Mouse (Mus musculus): ENCODE measurements around the gene Usp1. TPM values are rescaled to one million over a fixed set of nuclear protein-coding genes. Genes with fewer than 3 reads are reported as not detected.
"Not testable (repeated sequence)": the region's sequence is repeated elsewhere in the genome, so short reads cannot be mapped to it uniquely, and the experiment has no call there.

Usp1 gene
- total RNA-seq, 2 experiments from 2014 or later, result 21.3 to 21.5 TPM

DNA sequence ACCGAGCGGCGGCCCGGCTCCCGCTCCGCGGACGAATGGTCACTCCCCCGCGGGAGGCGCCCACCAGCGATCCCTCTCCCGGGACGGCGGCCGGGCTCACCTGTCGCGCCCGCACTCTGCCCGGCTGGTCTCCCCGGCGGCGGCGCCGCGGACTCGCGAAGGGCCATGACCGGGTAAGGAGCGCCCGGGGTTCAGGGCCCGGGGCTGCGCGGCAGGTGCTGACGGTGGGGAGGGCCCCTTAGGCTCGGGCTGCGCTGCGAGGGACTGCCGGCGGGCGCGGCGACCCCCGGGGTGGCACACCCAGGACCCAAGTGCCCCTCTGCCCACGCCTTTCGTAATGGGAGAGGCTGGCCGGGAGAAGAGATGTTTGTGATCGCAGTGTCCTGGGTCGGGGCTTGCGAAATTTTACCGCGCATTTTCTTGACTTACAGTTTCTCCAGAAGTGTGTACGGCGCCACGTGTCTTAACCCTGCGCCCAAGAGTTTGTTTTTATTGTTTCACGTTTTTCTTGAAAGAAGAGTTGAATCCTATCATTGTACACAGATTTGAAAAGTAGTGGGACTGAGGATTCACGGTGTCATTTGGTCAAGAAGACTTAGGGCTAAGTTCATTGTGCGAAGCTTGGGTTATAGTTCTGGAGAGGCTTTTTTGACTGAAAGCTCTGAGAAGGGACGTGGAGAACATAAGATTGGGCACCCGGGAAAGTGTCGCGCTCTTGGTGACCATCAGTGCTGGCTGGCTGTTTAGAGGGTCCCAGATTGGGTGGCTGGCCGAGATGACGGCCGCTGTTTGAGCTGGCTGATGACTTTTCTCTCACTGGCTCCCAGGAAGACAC, 678 bp downstream of the Usp1 start:
- intact Hi-C loops (cut with DNase I), result loop anchor here (5.0 kb wide), 1 partner anchor 268 kb away; the partner anchor contains the start of gene Atg4c
- DNase-seq (ENCODE audit: extremely low spot score in 1 of 2, low spot score in 2 of 2), result no peak
- TF ChIP-seq CTCF (IDR thresholded peaks at IDR 0.05), result no peak
- H3K27ac ChIP-seq, result peak overlapping the region; percentile 100
- peak overlapping the region; percentile 93 for H3K4me3 ChIP-seq

GRCm38 (mm10) chr4:98924906-98925178, 1.2 kb downstream of the Usp1 start:
- intact Hi-C loops (cut with DNase I), result loop anchor here (5.0 kb wide), 1 partner anchor 267 kb away; the partner anchor contains the start of gene Atg4c
- TF ChIP-seq CTCF (IDR thresholded peaks at IDR 0.05), result no peak

GRCm38 (mm10) chr4:98925250-98925781, 1.7 kb downstream of the Usp1 start:
- no peak for DNase-seq (ENCODE audit: extremely low spot score in 1 of 2, low spot score in 2 of 2)
- no peak overlapping the region for H3K4me3 ChIP-seq
- intact Hi-C loops (cut with DNase I), result no loop called here
- no peak overlapping the region for H3K27ac ChIP-seq
- TF ChIP-seq CTCF (IDR thresholded peaks at IDR 0.05), result no peak

More at GRCm38 (mm10) chr4:98924906-98925178, 1.2 kb downstream of the Usp1 start:
- Histone ChIP-seq H3K4me3 (peak overlapping the region; percentile 93), H3K27ac (no peak overlapping the region)
- no peak for DNase-seq (ENCODE audit: extremely low spot score in 1 of 2, low spot score in 2 of 2)

- H3K27ac ChIP-seq, result no peak overlapping the region
- DNase-seq (ENCODE audit: extremely low spot score in 1 of 2, low spot score in 2 of 2), result no peak
- intact Hi-C loops (cut with DNase I), result no loop called here
- TF ChIP-seq CTCF (IDR thresholded peaks at IDR 0.05), result no peak
- H3K4me3 ChIP-seq, result no peak overlapping the region
These were observed 12.4 kb downstream of the Usp1 start for GRCm38 (mm10) chr4:98936036-98936435.

- peak; percentile 40 for TF ChIP-seq CTCF (IDR thresholded peaks at IDR 0.05)
- DNase-seq (ENCODE audit: extremely low spot score in 1 of 2, low spot score in 2 of 2); intact Hi-C loops (cut with DNase I); H3K27ac ChIP-seq; H3K4me3 ChIP-seq: not testable (repeated sequence)
These were observed 14.6 kb downstream of the Usp1 start for GRCm38 (mm10) chr4:98938210-98938609.

- no peak for DNase-seq (ENCODE audit: extremely low spot score in 1 of 2, low spot score in 2 of 2)
- H3K4me3 ChIP-seq, result no peak overlapping the region
- H3K27ac ChIP-seq, result no peak overlapping the region
- no peak for TF ChIP-seq CTCF (IDR thresholded peaks at IDR 0.05)
- intact Hi-C loops (cut with DNase I), result no loop called here
These were observed 27.0 kb downstream of the Usp1 start for GRCm38 (mm10) chr4:98950563-98950962.

DNA sequence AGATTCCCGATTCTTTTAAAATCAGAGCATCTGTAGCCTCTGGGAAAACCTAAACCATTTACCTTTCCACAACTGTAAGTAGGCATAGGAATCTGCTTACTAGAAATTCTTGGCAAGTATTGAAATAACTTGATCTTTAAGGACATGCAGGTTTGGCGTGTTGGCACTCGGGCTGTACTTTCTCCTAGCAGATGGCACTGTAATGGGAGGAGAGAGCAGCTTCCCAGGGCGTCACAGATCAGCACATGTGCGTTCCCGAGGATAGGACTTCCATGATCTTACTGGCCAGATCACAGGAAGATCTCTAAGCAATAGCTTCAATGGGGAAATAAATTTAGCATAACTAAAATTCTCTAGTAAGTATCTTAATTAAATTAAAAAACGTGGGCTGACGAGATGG, 32.4 kb downstream of the Usp1 start:
- TF ChIP-seq CTCF (IDR thresholded peaks at IDR 0.05), result no peak
- DNase-seq (ENCODE audit: extremely low spot score in 1 of 2, low spot score in 2 of 2), result no peak
- intact Hi-C loops (cut with DNase I), result no loop called here
- Histone ChIP-seq H3K27ac (no peak overlapping the region), H3K4me3 (no peak overlapping the region)

DNA sequence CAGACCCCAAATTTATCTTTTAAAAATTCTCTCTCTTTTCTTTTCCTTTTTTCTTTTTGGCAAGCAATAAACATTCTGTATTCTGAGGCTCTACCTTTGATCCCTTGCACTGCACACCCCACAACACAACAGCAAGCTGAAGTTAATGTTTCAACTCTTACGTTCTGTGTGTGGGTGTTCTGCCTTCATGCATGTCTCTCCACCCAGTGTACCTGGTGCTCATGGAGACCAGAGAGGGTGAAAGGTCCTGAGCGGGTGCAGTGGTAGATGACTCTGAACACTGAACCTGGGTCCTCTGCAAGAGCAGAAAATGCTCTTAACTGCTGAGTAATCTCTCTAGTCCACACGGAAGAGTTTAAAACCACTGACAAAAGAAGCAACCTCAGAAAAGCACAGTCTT, 36.6 kb downstream of the Usp1 start:
- no peak for TF ChIP-seq CTCF (IDR thresholded peaks at IDR 0.05)
- Histone ChIP-seq H3K4me3 (no peak overlapping the region), H3K27ac (no peak overlapping the region)
- intact Hi-C loops (cut with DNase I), result no loop called here
- no peak for DNase-seq (ENCODE audit: extremely low spot score in 1 of 2, low spot score in 2 of 2)

- intact Hi-C loops (cut with DNase I), result loop anchor here (5.0 kb wide), 1 partner anchor 212 kb away; no protein-coding TSS in a partner anchor
- TF ChIP-seq CTCF (IDR thresholded peaks at IDR 0.05), result peak; percentile 23
- DNase-seq (ENCODE audit: extremely low spot score in 1 of 2, low spot score in 2 of 2), result no peak
- Histone ChIP-seq H3K4me3 (no peak overlapping the region), H3K27ac (no peak overlapping the region)
These were observed 46.3 kb downstream of the Usp1 start for GRCm38 (mm10) chr4:98969946-98970345.

DNA sequence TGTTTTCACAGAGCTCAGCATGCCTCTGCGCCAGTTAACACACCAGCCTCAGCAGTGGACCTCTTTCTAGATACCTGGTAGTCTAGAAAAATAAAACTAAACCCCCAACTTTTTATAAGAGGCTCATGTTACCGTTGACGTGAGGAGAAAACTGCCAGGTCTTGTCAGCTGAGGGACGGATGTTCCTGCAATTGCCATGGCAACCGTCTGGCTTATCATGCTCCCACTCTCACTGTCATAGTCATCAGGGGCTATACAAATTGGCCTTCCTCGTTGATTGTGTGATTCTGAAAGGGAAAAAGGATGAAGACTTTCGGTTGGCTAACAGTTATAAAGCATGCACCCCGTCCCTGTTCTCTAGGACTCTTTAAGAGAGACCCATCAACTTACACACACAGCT, 52.1 kb downstream of the Usp1 start:
- intact Hi-C loops (cut with DNase I), result no loop called here
- Histone ChIP-seq H3K4me3 (no peak overlapping the region), H3K27ac (no peak overlapping the region)
- DNase-seq (ENCODE audit: extremely low spot score in 1 of 2, low spot score in 2 of 2), result no peak
- TF ChIP-seq CTCF (IDR thresholded peaks at IDR 0.05), result no peak

DNA sequence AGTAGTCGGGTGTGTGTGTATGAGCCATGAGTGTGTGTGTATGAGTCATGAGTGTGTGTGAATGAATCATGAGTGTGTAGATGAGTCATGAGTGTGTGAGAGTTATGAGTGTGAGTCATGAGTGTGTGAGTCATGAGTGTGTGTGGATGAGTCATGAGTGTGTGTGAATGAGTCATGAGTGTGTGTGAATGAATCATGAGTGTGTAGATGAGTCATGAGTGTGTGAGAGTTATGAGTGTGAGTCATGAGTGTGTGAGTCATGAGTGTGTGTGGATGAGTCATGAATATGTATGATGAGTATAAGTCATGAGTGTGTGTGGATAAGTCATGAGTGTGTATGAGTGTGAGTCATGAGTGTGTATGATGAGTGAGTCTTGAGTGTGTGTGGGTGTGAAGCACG, 54.7 kb downstream of the Usp1 start:
- DNase-seq (ENCODE audit: extremely low spot score in 1 of 2, low spot score in 2 of 2); H3K27ac ChIP-seq; intact Hi-C loops (cut with DNase I); H3K4me3 ChIP-seq: not testable (repeated sequence)

- no peak for DNase-seq (ENCODE audit: extremely low spot score in 1 of 2, low spot score in 2 of 2)
- intact Hi-C loops (cut with DNase I), result no loop called here
- TF ChIP-seq CTCF (IDR thresholded peaks at IDR 0.05), result no peak
- Histone ChIP-seq H3K27ac (no peak overlapping the region), H3K4me3 (no peak overlapping the region)
These were observed 55.1 kb downstream of the Usp1 start for GRCm38 (mm10) chr4:98978693-98979092.

DNA sequence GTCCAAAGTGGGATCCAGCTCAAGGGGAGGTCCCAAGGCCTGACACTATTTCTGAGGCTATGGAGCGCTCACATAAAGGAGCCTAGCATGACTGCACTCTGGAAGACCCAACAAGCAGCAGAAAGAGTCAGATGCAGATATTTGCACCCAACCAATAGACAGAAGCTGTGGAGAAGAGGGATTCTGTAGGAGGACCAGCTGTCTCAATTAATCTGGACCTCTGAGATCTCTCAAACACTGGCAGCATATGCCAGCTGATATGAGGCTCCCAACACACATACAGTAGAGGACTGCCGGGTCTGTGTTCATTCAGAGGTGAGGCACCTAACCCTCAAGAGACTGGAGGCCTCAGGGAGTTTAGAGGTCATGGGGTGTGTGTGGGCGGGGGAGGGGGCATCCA, 56.4 kb downstream of the Usp1 start:
- H3K27ac ChIP-seq; H3K4me3 ChIP-seq; DNase-seq (ENCODE audit: extremely low spot score in 1 of 2, low spot score in 2 of 2); intact Hi-C loops (cut with DNase I): not testable (repeated sequence)
